Mouse (Mus musculus): ENCODE measurements around the gene Gpr157. TPM values are rescaled to one million over a fixed set of nuclear protein-coding genes. Genes with fewer than 3 reads are reported as not detected.
"Not testable (repeated sequence)": the region's sequence is repeated elsewhere in the genome, so short reads cannot be mapped to it uniquely, and the experiment has no call there.

The Gpr157 gene
- polyA plus RNA-seq (2015; fragmentation: Nextera tagmentation; extraction: Ambion mirVana), result 2.3 TPM in 2 replicates

GRCm38 (mm10) chr4:150087161-150087889 lies at the start of gene Gpr157:
Gene Gpr157 (plus strand): TSS chr4:150087365.
- Histone ChIP-seq H3K36me3 (ENCODE audit: control insufficient read depth, insufficient read depth, low read length) (no peaks in the 10 kb centered on the region), H3K27me3 (ENCODE audit: control insufficient read depth, insufficient read depth, low read depth, low read length) (no peaks in the 10 kb centered on the region), H3K9ac (ENCODE audit: low read length) (peak within 1 kb of the TSS; percentile 73), H3K27ac (ENCODE audit: low read length) (peak within 1 kb of the TSS; percentile 77), H3K4me2 (ENCODE audit: low read depth, low read length) (peak within 1 kb of the TSS; percentile 92), H3K4me1 (replicated peaks; ENCODE audit: control insufficient read depth, insufficient read depth, low read length) (peaks cover 30% of the 10 kb centered on the region), H3K4me3 (ENCODE audit: low read length) (peak within 1 kb of the TSS; percentile 64), H3K9me3 (ENCODE audit: control insufficient read depth, low read length) (no peaks in the 10 kb centered on the region)
- ATAC-seq (ENCODE audit: low read depth), result peak; percentile 97
- under 1% methylated on average over 52 of the region's 56 CpGs for WGBS

- H3K4me1 ChIP-seq (replicated peaks; ENCODE audit: control insufficient read depth, insufficient read depth, low read length), result no peaks in the 10 kb centered on the region
- no peak overlapping the region for H3K9ac ChIP-seq (ENCODE audit: low read length)
- ATAC-seq (ENCODE audit: low read depth), result no peak
- H3K9me3 ChIP-seq (ENCODE audit: control insufficient read depth, low read length), result no peaks in the 10 kb centered on the region
- no peak overlapping the region for H3K27ac ChIP-seq (ENCODE audit: low read length)
- H3K36me3 ChIP-seq (ENCODE audit: control insufficient read depth, insufficient read depth, low read length), result no peaks in the 10 kb centered on the region
- WGBS, result 79% methylated on average over 7 of the region's 7 CpGs
- H3K4me3 ChIP-seq (ENCODE audit: low read length), result no peak overlapping the region
- no peak overlapping the region for H3K4me2 ChIP-seq (ENCODE audit: low read depth, low read length)
- peaks cover 16% of the 10 kb centered on the region for H3K27me3 ChIP-seq (ENCODE audit: control insufficient read depth, insufficient read depth, low read depth, low read length)
Measured at GRCm38 (mm10) chr4:150038533-150038932, 48.6 kb upstream of the Gpr157 start.

GRCm38 (mm10) chr4:150040003-150040581 lies 47.1 kb upstream of the Gpr157 start:
- no peaks in the 10 kb centered on the region for H3K9me3 ChIP-seq (ENCODE audit: control insufficient read depth, low read length)
- WGBS, result 68% methylated on average over 9 of the region's 9 CpGs

GRCm38 (mm10) chr4:150040856-150041255 lies 46.3 kb upstream of the Gpr157 start:
- H3K27me3 ChIP-seq (ENCODE audit: control insufficient read depth, insufficient read depth, low read depth, low read length); H3K27ac ChIP-seq (ENCODE audit: low read length); H3K4me1 ChIP-seq (replicated peaks; ENCODE audit: control insufficient read depth, insufficient read depth, low read length); H3K9me3 ChIP-seq (ENCODE audit: control insufficient read depth, low read length); H3K4me2 ChIP-seq (ENCODE audit: low read depth, low read length); H3K36me3 ChIP-seq (ENCODE audit: control insufficient read depth, insufficient read depth, low read length); H3K9ac ChIP-seq (ENCODE audit: low read length); ATAC-seq (ENCODE audit: low read depth); H3K4me3 ChIP-seq (ENCODE audit: low read length): not testable (repeated sequence)
- WGBS, result 69% methylated on average over 1 of the region's 1 CpGs

More at GRCm38 (mm10) chr4:150040003-150040581, 47.1 kb upstream of the Gpr157 start:
- H3K27me3 ChIP-seq (ENCODE audit: control insufficient read depth, insufficient read depth, low read depth, low read length), result 0 out of 2 replicates have a peak, but pooled peaks cover 2% of the 10 kb centered on the region
- H3K4me2 ChIP-seq (ENCODE audit: low read depth, low read length), result no peak overlapping the region
- H3K27ac ChIP-seq (ENCODE audit: low read length), result no peak overlapping the region
- no peak overlapping the region for H3K9ac ChIP-seq (ENCODE audit: low read length)
- no peak overlapping the region for H3K4me3 ChIP-seq (ENCODE audit: low read length)
- no peaks in the 10 kb centered on the region for H3K36me3 ChIP-seq (ENCODE audit: control insufficient read depth, insufficient read depth, low read length)
- ATAC-seq (ENCODE audit: low read depth), result no peak
- no peaks in the 10 kb centered on the region for H3K4me1 ChIP-seq (replicated peaks; ENCODE audit: control insufficient read depth, insufficient read depth, low read length)

GRCm38 (mm10) chr4:150041346-150042110 lies 45.6 kb upstream of the Gpr157 start:
- 76% methylated on average over 10 of the region's 10 CpGs for WGBS
- Histone ChIP-seq H3K9ac (ENCODE audit: low read length) (no peak overlapping the region), H3K27ac (ENCODE audit: low read length) (no peak overlapping the region), H3K4me2 (ENCODE audit: low read depth, low read length) (no peak overlapping the region), H3K4me1 (replicated peaks; ENCODE audit: control insufficient read depth, insufficient read depth, low read length) (no peaks in the 10 kb centered on the region), H3K4me3 (ENCODE audit: low read length) (no peak overlapping the region), H3K27me3 (ENCODE audit: control insufficient read depth, insufficient read depth, low read depth, low read length) (peaks cover 2% of the 10 kb centered on the region; the same call in 1 of the 2 replicates), H3K36me3 (ENCODE audit: control insufficient read depth, insufficient read depth, low read length) (no peaks in the 10 kb centered on the region), H3K9me3 (ENCODE audit: control insufficient read depth, low read length) (no peaks in the 10 kb centered on the region)
- no peak for ATAC-seq (ENCODE audit: low read depth)

GRCm38 (mm10) chr4:150043591-150043990 lies 43.6 kb upstream of the Gpr157 start:
- H3K27me3 ChIP-seq (ENCODE audit: control insufficient read depth, insufficient read depth, low read depth, low read length), result peaks cover 2% of the 10 kb centered on the region; the same call in 1 of the 2 replicates
- ATAC-seq (ENCODE audit: low read depth), result no peak
- 89% methylated on average over 9 of the region's 9 CpGs for WGBS
- H3K4me3 ChIP-seq (ENCODE audit: low read length), result no peak overlapping the region
- no peak overlapping the region for H3K4me2 ChIP-seq (ENCODE audit: low read depth, low read length)
- no peaks in the 10 kb centered on the region for H3K36me3 ChIP-seq (ENCODE audit: control insufficient read depth, insufficient read depth, low read length)
- H3K27ac ChIP-seq (ENCODE audit: low read length), result no peak overlapping the region
- H3K9ac ChIP-seq (ENCODE audit: low read length), result no peak overlapping the region
- peaks cover 8% of the 10 kb centered on the region for H3K4me1 ChIP-seq (replicated peaks; ENCODE audit: control insufficient read depth, insufficient read depth, low read length)
- no peaks in the 10 kb centered on the region for H3K9me3 ChIP-seq (ENCODE audit: control insufficient read depth, low read length)

- 0% methylated on average over 20 of the region's 20 CpGs for WGBS
- ATAC-seq (ENCODE audit: low read depth), result peak; percentile 88
- peak overlapping the region; percentile 72 for H3K9ac ChIP-seq (ENCODE audit: low read length)
- peak overlapping the region; percentile 92 for H3K4me2 ChIP-seq (ENCODE audit: low read depth, low read length)
- peak overlapping the region; percentile 66 for H3K27ac ChIP-seq (ENCODE audit: low read length)
- peak overlapping the region; percentile 70 for H3K4me3 ChIP-seq (ENCODE audit: low read length)
- H3K27me3 ChIP-seq (ENCODE audit: control insufficient read depth, insufficient read depth, low read depth, low read length), result peaks cover 2% of the 10 kb centered on the region; the same call in 1 of the 2 replicates
- H3K36me3 ChIP-seq (ENCODE audit: control insufficient read depth, insufficient read depth, low read length), result no peaks in the 10 kb centered on the region
- peaks cover 23% of the 10 kb centered on the region for H3K4me1 ChIP-seq (replicated peaks; ENCODE audit: control insufficient read depth, insufficient read depth, low read length)
- no peaks in the 10 kb centered on the region for H3K9me3 ChIP-seq (ENCODE audit: control insufficient read depth, low read length)
Measured at GRCm38 (mm10) chr4:150048038-150048437, 39.1 kb upstream of the Gpr157 start.

GRCm38 (mm10) chr4:150048478-150049156 lies 38.5 kb upstream of the Gpr157 start:
- peak overlapping the region; percentile 66 for H3K27ac ChIP-seq (ENCODE audit: low read length)
- under 1% methylated on average over 45 of the region's 49 CpGs for WGBS

More at GRCm38 (mm10) chr4:150048478-150049156, 38.5 kb upstream of the Gpr157 start:
- Histone ChIP-seq H3K4me3 (ENCODE audit: low read length) (peak overlapping the region; percentile 70), H3K4me2 (ENCODE audit: low read depth, low read length) (peak overlapping the region; percentile 92), H3K9me3 (ENCODE audit: control insufficient read depth, low read length) (no peaks in the 10 kb centered on the region), H3K9ac (ENCODE audit: low read length) (peak overlapping the region; percentile 72), H3K27me3 (ENCODE audit: control insufficient read depth, insufficient read depth, low read depth, low read length) (peaks cover 2% of the 10 kb centered on the region; the same call in 1 of the 2 replicates), H3K4me1 (replicated peaks; ENCODE audit: control insufficient read depth, insufficient read depth, low read length) (peaks cover 23% of the 10 kb centered on the region), H3K36me3 (ENCODE audit: control insufficient read depth, insufficient read depth, low read length) (no peaks in the 10 kb centered on the region)
- peak; percentile 49; the same call in 1 of the 2 replicates for ATAC-seq (ENCODE audit: low read depth)

Measured in lung, embryonic 16.5 days (tissue).